11 mouse cellular contexts compared by ENCODE assay signal in genomic region chr1:152417602-152418001, GRCm38 (mm10). TPM values are rescaled to one million over a fixed set of nuclear protein-coding genes. Genes with fewer than 3 reads are reported as not detected.
DNase-seq lines count a peak whose midpoint lies in the region; ATAC-seq and TF ChIP-seq lines count a peak whose summit lies in the region.
"Had no signal": no experiment of that assay in that cellular context is flagged by ENCODE, and none has a peak within 500 bp of the region (broad histone marks: within the 10 kb centered on the region; RNA-seq: fewer than 3 reads in every experiment).

No protein-coding gene starts in this region.

- peak; percentile 18 for DNase-seq in brain, embryonic 14.5 days (ENCODE audit: low read depth)
- peak; percentile 50 for DNase-seq in embryo, embryonic 11 days
- DNase-seq in heart, postnatal 10 days = peak; percentile 54
- no peak for DNase-seq in cerebellum, adult 11 months
- DNase-seq in MN1 (ENCODE audit: low spot score) = no peak
- DNase-seq: adrenal gland, adult 8-10 months; cerebellum, postnatal 36 days; liver, embryonic 13.5 days had no signal

- no peak overlapping the region for H3K4me2 ChIP-seq in limb, embryonic 13.5 days (replicated peaks)
- H3K4me2 ChIP-seq: liver, embryonic 13.5 days had no signal

- intact Hi-C loops in heart, postnatal 10 days (cut with DNase I) = no loop called here

- no peak for TF ChIP-seq POLR2A in brain, embryonic 14.5 days (IDR thresholded peaks at IDR 0.05; ENCODE audit: borderline replicate concordance, extremely low read depth, insufficient read depth, insufficient read length, poor library complexity, severe bottlenecking)

- WGBS in limb, embryonic 13.5 days = 12% methylated on average over 5 of the region's 5 CpGs

- no peak overlapping the region for H3K9ac ChIP-seq in limb, embryonic 13.5 days
- H3K9ac ChIP-seq: liver, embryonic 13.5 days had no signal

- H3K4me3 ChIP-seq in limb, embryonic 13.5 days = no peak overlapping the region
- H3K4me3 ChIP-seq: layer of hippocampus, adult 2 months; liver, embryonic 13.5 days had no signal

- no peak overlapping the region for H3K27ac ChIP-seq in limb, embryonic 13.5 days
- H3K27ac ChIP-seq: layer of hippocampus, adult 2 months; liver, embryonic 13.5 days had no signal

- peaks cover 15% of the 10 kb centered on the region for H3K4me1 ChIP-seq in limb, embryonic 13.5 days
- H3K4me1 ChIP-seq: liver, embryonic 13.5 days had no signal

- H3K27me3 ChIP-seq in limb, embryonic 13.5 days = no peaks in the 10 kb centered on the region
- H3K27me3 ChIP-seq: liver, embryonic 13.5 days had no signal

- H3K36me3 ChIP-seq in limb, embryonic 13.5 days = no peaks in the 10 kb centered on the region
- H3K36me3 ChIP-seq: liver, embryonic 13.5 days had no signal

- H3K9me3 ChIP-seq in limb, embryonic 13.5 days = no peaks in the 10 kb centered on the region
- H3K9me3 ChIP-seq: liver, embryonic 13.5 days had no signal

- TF ChIP-seq CTCF in brain, embryonic 14.5 days (IDR thresholded peaks at IDR 0.05; ENCODE audit: borderline replicate concordance, extremely low read depth, insufficient read depth, insufficient read length) = no peak

- ATAC-seq in limb, embryonic 13.5 days (ENCODE audit: low FRiP score, low read depth) = peak; percentile 59; the same call in 1 of the 2 replicates
- ATAC-seq in megakaryocyte progenitor cell, adult 5-6 weeks (replicated peaks; ENCODE audit: poor library complexity) = no peak

RNA-seq across cellular contexts. Expression of gene Colgalt2, which starts 18.0 kb away (rescaled TPM):
- polyA plus RNA-seq in brain, embryonic 14.5 days (2012; rRNA removed) = 3.3 and 4.3 TPM in 2 replicates
- 1 to 10 TPM; 5.1 to 5.9 TPM for total RNA-seq in heart, postnatal 10 days (2021)
- 6.7 and 7.2 TPM in 2 replicates for polyA plus RNA-seq in limb, embryonic 13.5 days (2015; fragmentation: Nextera tagmentation; extraction: Ambion mirVana)
- not detected in 2 replicates for total RNA-seq in megakaryocyte progenitor cell, adult 5-6 weeks (2015)
- total RNA-seq in megakaryocyte progenitor cell, adult 5-6 weeks (2017) = not detected in 2 replicates

RNA-seq across cellular contexts. Expression of gene Tsen15, which starts 31.1 kb away (rescaled TPM):
- 22.5 and 29.6 TPM in 2 replicates for polyA plus RNA-seq in brain, embryonic 14.5 days (2012; rRNA removed)
- 10 to 100 TPM; 16.3 to 22.1 TPM for total RNA-seq in heart, postnatal 10 days (2021)
- 91.2 and 92.5 TPM in 2 replicates for polyA plus RNA-seq in limb, embryonic 13.5 days (2015; fragmentation: Nextera tagmentation; extraction: Ambion mirVana)
- total RNA-seq in megakaryocyte progenitor cell, adult 5-6 weeks (2015) = 55.4 and 57.3 TPM in 2 replicates
- total RNA-seq in megakaryocyte progenitor cell, adult 5-6 weeks (2017) = 34.7 and 40.1 TPM in 2 replicates

Comparison
In these comparisons a context has a peak if more than half of its experiments do, and no peak if none do; other contexts are left out.
1. DNase-seq: peak in brain, embryonic 14.5 days (single experiment), embryo, embryonic 11 days (single experiment) and heart, postnatal 10 days (2 of 2); none in cerebellum, adult 11 months (single experiment) and MN1 (single experiment).
2. RNA of gene Colgalt2, which starts 18.0 kb away (total RNA-seq): 5.1 to 5.9 TPM in heart, postnatal 10 days; not detected in megakaryocyte progenitor cell, adult 5-6 weeks; every median in the first group is over 4 times any median in the second.